Mouse (Mus musculus): Measurements from ENCODE around the gene Spryd3. TPM values are rescaled to one million over a fixed set of nuclear protein-coding genes. Genes with fewer than 3 reads are reported as not detected.
"Not testable (repeated sequence)": the region's sequence is repeated elsewhere in the genome, so short reads cannot be mapped to it uniquely, and the experiment has no call there.

Spryd3 gene
- total RNA-seq (2015) (2.9 and 3.2 TPM in 2 replicates), total RNA-seq (2017) (11.5 and 17.9 TPM in 2 replicates)

GRCm38 (mm10) chr15:102136129-102136758 lies at the start of gene Spryd3:
Gene Spryd3 (minus strand): TSS chr15:102136234.
- peak; percentile 98 for ATAC-seq (replicated peaks; ENCODE audit: poor library complexity)

GRCm38 (mm10) chr15:102183076-102183475 lies 47.0 kb upstream of the Spryd3 start:
- no peak for ATAC-seq (replicated peaks; ENCODE audit: poor library complexity)

DNA sequence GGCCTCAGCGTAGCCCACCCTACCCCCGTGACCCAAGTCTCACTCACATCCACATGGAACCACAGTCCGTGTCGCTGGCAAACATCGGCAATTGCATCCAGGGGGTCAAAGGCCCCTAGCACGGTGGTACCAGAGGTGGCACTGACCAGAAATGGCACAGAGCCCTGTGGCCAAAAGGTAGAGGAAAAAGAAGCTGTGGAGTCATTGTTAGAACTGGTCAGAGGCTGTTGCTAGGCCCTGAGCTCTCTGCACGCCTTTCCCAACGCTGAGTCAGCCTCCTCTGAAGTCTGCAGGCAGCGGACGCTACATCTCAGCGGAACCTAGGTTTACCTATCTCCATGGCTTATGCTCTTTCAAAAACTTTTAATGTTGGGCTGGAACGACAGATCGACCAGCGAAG lies 43.9 kb upstream of the Spryd3 start:
- no peak for ATAC-seq (replicated peaks; ENCODE audit: poor library complexity)

GRCm38 (mm10) chr15:102179106-102179505 lies 43.1 kb upstream of the Spryd3 start:
- ATAC-seq (replicated peaks; ENCODE audit: poor library complexity), result no peak

GRCm38 (mm10) chr15:102178279-102178678 lies 42.2 kb upstream of the Spryd3 start:
- peak; percentile 90 for ATAC-seq (replicated peaks; ENCODE audit: poor library complexity)

DNA sequence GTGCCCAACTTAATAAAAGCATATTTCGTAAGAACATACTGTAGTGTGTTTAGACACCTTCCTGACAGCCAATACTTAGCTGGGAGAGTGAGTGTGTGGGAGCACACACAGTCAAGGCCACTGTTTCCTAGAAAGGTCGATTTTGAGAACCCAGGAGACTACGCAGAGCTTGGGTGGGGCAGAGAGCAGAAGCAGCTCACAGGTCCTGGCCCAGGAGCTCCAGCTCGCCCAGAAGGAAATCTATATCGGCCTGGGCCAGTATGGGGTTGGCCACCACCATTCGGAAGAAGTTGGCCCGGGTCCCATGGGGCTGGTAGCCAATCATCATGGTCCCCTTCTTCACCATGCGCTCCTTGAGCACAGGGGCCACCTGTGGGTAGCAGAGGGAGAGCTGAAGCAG lies 41.4 kb upstream of the Spryd3 start:
- no peak for ATAC-seq (replicated peaks; ENCODE audit: poor library complexity)

DNA sequence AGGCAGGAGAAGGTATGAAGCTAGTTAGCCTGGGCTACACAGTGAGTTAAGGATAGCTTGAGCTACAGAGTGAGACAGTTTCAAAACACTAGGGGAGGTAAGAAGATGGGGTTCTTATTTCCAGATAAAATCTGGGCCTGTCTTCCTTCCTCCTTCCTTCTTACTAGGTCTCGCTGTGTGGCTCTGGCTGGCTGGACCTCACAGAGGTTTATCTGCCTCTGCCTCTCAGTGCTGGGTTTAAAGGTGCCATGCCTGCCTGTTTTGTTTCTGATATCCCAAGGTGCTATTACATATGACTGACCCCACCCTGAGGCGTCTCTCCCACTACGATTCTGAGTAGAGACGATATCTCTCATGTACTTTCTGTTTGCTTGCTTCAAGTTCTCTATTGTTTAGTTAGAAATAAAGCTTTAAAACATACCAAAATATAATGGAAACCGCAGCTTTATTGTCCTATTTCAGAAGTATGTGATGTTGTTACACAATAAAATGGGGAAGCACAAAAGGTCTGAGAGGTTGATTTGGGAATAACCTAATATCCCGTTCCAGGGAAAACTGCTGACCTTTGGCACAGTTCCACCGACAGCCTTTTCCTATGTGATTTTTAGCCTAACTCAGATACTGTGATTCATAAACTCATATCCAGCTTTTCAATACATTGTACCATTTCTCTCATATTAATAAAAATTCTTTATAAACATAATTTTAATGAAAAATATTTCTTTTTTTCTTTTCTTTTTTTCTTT lies 40.7 kb upstream of the Spryd3 start:
- ATAC-seq (replicated peaks; ENCODE audit: poor library complexity), result peak; percentile 47

DNA sequence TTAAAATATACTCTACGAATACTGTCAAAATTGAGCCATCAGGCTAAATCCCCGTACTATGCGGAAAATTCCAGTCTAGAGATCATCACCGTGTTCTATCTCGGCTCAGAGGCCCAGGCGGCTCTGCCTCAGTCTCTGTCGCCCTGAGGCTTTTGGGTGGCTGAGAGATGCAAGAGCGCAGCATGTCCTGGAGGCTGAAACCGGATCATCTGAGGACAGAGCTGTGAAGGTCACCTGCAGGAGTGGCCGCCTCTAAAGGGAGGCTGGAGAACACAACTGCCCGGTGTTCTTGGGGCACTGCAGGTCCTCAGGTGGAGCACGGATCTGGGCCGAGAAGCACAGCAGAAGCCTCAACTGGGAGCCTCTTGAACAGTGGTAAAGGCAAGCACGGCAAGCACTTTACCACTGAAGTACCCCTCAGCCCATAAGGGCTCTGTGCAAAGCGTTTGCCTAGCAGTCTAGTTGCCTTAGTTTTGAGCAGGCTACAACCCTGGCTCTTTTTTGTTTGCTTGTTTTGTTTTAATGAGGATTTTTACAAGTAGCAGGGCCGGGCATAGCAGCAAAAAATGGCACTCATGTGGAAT lies 39.8 kb upstream of the Spryd3 start:
- no peak for ATAC-seq (replicated peaks; ENCODE audit: poor library complexity)

DNA sequence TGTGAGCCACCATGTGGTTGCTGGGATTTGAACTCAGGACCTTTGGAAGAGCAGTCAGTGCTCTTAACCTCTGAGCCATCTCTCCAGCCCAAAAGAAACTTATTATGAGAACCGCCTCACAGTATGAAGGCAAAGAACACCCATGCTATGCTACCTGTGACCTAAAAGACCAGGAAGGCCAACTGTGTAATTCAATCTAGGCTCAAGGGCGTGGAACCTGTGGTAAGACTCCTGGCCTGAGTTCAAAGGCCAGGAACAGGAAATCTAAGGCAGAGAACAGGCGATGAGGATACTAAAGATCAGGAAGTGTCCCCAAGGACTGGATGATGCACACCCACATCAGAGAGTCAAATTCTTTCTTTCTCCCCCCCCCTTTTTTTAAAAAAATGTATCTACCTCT lies 37.5 kb upstream of the Spryd3 start:
- ATAC-seq (replicated peaks; ENCODE audit: poor library complexity), result no peak

DNA sequence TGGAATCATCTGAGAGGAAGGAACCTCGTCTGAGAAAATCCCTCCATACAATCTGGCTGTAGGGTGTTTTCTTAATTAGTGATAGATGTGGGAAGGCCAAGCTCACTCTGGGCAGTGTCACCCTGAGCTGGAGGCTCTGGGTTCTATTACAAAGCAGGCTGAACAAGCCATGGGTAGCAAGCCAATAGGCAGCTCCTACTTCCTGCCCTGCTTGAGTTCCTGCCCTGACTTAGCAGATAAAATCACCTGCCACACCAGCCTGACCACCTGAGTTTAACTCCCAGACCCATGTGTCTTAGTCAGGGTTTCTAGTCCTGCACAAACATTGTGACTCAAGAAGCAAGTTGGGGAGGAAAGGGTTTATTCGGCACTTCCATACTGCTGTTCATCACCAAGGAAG lies 33.0 kb upstream of the Spryd3 start:
- ATAC-seq (replicated peaks; ENCODE audit: poor library complexity), result no peak

- no peak for ATAC-seq (replicated peaks; ENCODE audit: poor library complexity)
Measured at GRCm38 (mm10) chr15:102167620-102168021, 31.6 kb upstream of the Spryd3 start.

- ATAC-seq (replicated peaks; ENCODE audit: poor library complexity), result peak; percentile 83
Measured at GRCm38 (mm10) chr15:102165468-102166100, 29.6 kb upstream of the Spryd3 start.

DNA sequence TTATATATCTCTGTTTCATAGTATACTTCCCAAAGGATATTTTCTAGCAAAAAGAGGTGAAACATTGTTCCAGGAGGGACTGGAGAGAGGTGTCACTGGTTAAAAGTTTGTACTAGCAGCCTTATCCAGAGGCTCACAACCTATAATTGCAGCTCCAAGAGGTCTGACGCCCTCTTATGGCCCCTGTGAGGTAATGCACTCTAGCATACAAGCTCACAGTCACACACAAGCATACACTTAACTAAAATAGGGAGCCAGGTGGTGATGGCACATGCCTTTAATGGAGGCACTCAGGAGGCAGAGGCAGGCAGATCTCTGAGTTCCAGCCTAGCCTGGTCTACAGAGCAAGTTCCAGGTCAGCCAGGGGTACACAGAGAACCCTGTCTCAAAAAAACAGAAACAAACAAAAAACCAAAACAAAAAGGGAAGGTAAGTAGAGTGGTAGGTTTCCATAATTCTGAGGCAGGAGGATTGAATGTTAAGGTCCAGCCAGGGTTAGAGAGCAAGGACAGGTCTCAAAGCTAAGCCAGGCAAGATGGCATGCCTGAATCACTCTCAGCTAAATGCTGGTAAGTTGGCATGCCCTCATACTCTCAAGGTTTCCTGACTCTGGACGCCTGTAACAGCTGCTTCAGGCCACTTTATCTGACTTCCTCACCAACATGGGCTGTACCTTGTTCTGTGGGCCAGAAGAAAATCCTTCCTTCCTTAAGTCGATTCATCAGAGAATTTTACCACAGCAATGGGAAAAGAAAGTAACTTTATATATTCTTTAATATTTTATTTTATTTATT lies 28.1 kb upstream of the Spryd3 start:
- no peak for ATAC-seq (replicated peaks; ENCODE audit: poor library complexity)

- 0 out of 2 replicates have a peak, but pooled peaks have one; percentile 12 for ATAC-seq (replicated peaks; ENCODE audit: poor library complexity)
Measured at GRCm38 (mm10) chr15:102160415-102161060, 24.5 kb upstream of the Spryd3 start.

GRCm38 (mm10) chr15:102156836-102157235 lies 20.8 kb upstream of the Spryd3 start:
- no peak for ATAC-seq (replicated peaks; ENCODE audit: poor library complexity)

DNA sequence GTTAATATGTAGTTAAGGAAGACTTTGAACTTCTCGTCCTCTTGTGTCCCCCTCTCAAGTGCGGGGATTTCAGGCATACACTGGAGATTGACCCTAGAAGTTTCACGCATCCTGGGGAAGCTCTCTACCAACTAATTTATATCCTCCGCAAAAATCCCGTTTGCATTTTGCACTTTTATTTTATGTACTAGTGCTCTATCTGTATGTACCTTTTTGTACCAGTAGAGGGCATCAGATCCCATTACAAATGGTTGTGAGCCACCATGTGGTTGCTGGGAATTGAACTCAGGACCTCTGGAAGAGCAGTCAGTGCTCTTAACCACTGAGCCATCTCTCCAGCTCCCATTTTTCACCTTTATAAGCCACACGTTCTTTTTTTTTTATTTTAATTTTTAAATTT lies 19.0 kb upstream of the Spryd3 start:
- ATAC-seq (replicated peaks; ENCODE audit: poor library complexity), result not testable (repeated sequence)

- ATAC-seq (replicated peaks; ENCODE audit: poor library complexity), result no peak
Measured at GRCm38 (mm10) chr15:102152646-102153045, 16.6 kb upstream of the Spryd3 start.

- peak; percentile 77 for ATAC-seq (replicated peaks; ENCODE audit: poor library complexity)
Measured at GRCm38 (mm10) chr15:102150301-102151135, 14.5 kb upstream of the Spryd3 start, which contains the start of gene Soat2. Gene Soat2 (plus strand): TSS chr15:102150526.

DNA sequence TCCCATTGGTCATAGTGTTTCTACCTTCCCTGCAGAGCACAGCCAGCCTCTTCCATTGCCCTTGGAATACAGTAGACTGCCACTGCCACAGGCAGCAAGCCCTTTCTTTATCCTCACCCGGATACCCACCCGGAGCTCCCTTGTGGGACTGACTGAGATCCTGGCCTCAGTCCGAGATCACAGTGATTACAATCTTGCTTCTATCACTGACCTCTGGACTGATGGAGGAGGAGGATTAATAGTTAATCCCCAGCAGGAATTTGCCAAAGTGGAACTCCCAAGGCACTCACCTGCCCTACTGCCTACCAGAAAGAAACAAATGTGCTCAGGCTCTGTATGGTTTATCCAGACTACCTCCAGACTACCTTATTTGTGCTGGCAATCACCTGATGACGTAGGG lies 13.5 kb upstream of the Spryd3 start:
- no peak for ATAC-seq (replicated peaks; ENCODE audit: poor library complexity)

All from megakaryocyte progenitor cell, adult 5-6 weeks (primary cell).